Mouse (Mus musculus): ENCODE measurements around the gene Agbl3. TPM values are rescaled to one million over a fixed set of nuclear protein-coding genes. Genes with fewer than 3 reads are reported as not detected.

Agbl3 gene
- polyA plus RNA-seq, 1 experiment from 2014 or later, result 12.7 TPM

- H3K27ac ChIP-seq, result no peak overlapping the region
- no peaks in the 10 kb centered on the region for H3K36me3 ChIP-seq (replicated peaks; ENCODE audit: control insufficient read depth, insufficient read depth)
- 81% methylated on average over 20 of the region's 20 CpGs for WGBS
- H3K4me3 ChIP-seq (replicated peaks; ENCODE audit: low read length), result no peak overlapping the region
- no peaks in the 10 kb centered on the region for H3K4me1 ChIP-seq (replicated peaks; ENCODE audit: control insufficient read depth, insufficient read depth, low read length)
- ATAC-seq (ENCODE audit: low FRiP score), result no peak
- no peaks in the 10 kb centered on the region for H3K9me3 ChIP-seq (ENCODE audit: control insufficient read depth, low read length)
- DNase-seq (ENCODE audit: low spot score), result no peak
- H3K27me3 ChIP-seq (ENCODE audit: control insufficient read depth, insufficient read depth, low read length), result no peaks in the 10 kb centered on the region
- no peak overlapping the region for H3K9ac ChIP-seq
- H3K4me2 ChIP-seq (replicated peaks), result no peak overlapping the region
Measured at GRCm38 (mm10) chr6:34868507-34869217, 88.4 kb downstream of the Agbl3 start.

DNA sequence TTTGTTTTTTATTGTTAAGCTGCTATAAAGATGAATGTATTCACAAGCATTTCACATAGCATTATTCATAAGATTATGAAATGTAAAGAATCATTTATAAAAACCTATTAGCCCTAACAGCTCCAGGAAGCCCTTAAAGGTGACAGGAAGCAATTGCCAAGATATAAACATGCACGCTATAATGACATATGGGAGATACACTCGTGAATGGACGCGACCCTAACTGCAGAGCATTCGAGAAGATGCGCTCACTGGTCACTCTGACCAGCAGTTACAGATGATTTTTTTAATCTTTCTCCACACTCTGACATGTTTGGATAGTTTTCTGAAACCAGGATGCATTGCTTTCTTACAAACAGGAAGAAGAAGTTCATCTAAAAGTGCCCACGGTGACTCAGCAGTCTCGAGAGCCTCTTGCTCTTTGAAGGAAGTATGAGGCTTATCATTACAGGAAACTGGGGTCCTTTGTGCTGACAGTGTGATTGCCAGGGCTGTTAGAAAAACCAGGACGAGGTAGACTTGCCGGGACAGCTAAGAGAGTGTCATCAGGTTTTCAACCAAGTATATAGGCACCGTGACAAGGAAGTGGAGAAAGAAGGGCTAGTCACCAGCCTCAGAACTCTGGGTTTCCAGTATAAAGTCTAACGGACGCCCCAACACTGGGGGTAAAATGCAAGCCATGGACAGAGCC is 89.1 kb downstream of the Agbl3 start:
- no peaks in the 10 kb centered on the region for H3K27me3 ChIP-seq (ENCODE audit: control insufficient read depth, insufficient read depth, low read length)
- DNase-seq (ENCODE audit: low spot score), result no peak
- no peaks in the 10 kb centered on the region for H3K9me3 ChIP-seq (ENCODE audit: control insufficient read depth, low read length)
- ATAC-seq (ENCODE audit: low FRiP score), result no peak
- no peak overlapping the region for H3K27ac ChIP-seq
- H3K9ac ChIP-seq, result no peak overlapping the region
- no peaks in the 10 kb centered on the region for H3K4me1 ChIP-seq (replicated peaks; ENCODE audit: control insufficient read depth, insufficient read depth, low read length)
- 88% methylated on average over 13 of the region's 13 CpGs for WGBS
- H3K4me2 ChIP-seq (replicated peaks), result no peak overlapping the region
- H3K36me3 ChIP-seq (replicated peaks; ENCODE audit: control insufficient read depth, insufficient read depth), result no peaks in the 10 kb centered on the region
- H3K4me3 ChIP-seq (replicated peaks; ENCODE audit: low read length), result no peak overlapping the region

DNA sequence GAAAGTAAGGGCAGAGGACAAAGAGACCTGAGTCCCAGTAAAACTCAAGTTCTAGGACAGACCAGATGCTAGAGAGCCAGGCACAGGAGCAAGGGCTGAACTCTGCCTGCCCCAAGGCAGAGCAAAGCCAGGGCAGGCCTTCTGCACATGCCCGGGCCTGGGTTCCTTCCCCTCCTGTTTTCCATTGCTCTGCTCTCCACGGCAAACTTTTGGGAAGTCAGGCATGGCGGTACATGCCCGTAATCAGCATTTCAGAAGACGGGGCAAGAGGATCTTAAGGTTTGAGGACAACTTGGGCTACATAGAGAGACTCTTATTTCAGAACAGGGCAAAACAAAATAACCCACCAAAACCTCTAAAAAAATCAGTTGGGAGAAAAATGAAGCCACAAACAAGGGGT is 89.9 kb downstream of the Agbl3 start:
- WGBS, result 88% methylated on average over 5 of the region's 5 CpGs
- Histone ChIP-seq H3K36me3 (replicated peaks; ENCODE audit: control insufficient read depth, insufficient read depth) (no peaks in the 10 kb centered on the region), H3K27me3 (ENCODE audit: control insufficient read depth, insufficient read depth, low read length) (no peaks in the 10 kb centered on the region), H3K4me2 (replicated peaks) (no peak overlapping the region), H3K4me1 (replicated peaks; ENCODE audit: control insufficient read depth, insufficient read depth, low read length) (no peaks in the 10 kb centered on the region), H3K9me3 (ENCODE audit: control insufficient read depth, low read length) (no peaks in the 10 kb centered on the region), H3K4me3 (replicated peaks; ENCODE audit: low read length) (no peak overlapping the region), H3K27ac (no peak overlapping the region), H3K9ac (no peak overlapping the region)
- ATAC-seq (ENCODE audit: low FRiP score) (no peak), DNase-seq (ENCODE audit: low spot score) (no peak)

GRCm38 (mm10) chr6:34870724-34871123 is 90.5 kb downstream of the Agbl3 start:
- Histone ChIP-seq H3K9ac (no peak overlapping the region), H3K27ac (no peak overlapping the region), H3K36me3 (replicated peaks; ENCODE audit: control insufficient read depth, insufficient read depth) (no peaks in the 10 kb centered on the region), H3K4me3 (replicated peaks; ENCODE audit: low read length) (no peak overlapping the region), H3K4me2 (replicated peaks) (no peak overlapping the region), H3K27me3 (ENCODE audit: control insufficient read depth, insufficient read depth, low read length) (no peaks in the 10 kb centered on the region), H3K4me1 (replicated peaks; ENCODE audit: control insufficient read depth, insufficient read depth, low read length) (no peaks in the 10 kb centered on the region), H3K9me3 (ENCODE audit: control insufficient read depth, low read length) (no peaks in the 10 kb centered on the region)
- DNase-seq (ENCODE audit: low spot score), result no peak
- 83% methylated on average over 5 of the region's 5 CpGs for WGBS
- no peak for ATAC-seq (ENCODE audit: low FRiP score)

GRCm38 (mm10) chr6:34871929-34872328 is 91.7 kb downstream of the Agbl3 start:
- ATAC-seq (ENCODE audit: low FRiP score) (no peak), DNase-seq (ENCODE audit: low spot score) (no peak)
- no peaks in the 10 kb centered on the region for H3K9me3 ChIP-seq (ENCODE audit: control insufficient read depth, low read length)
- H3K4me3 ChIP-seq (replicated peaks; ENCODE audit: low read length), result no peak overlapping the region
- no peak overlapping the region for H3K4me2 ChIP-seq (replicated peaks)
- H3K9ac ChIP-seq, result no peak overlapping the region
- no peaks in the 10 kb centered on the region for H3K27me3 ChIP-seq (ENCODE audit: control insufficient read depth, insufficient read depth, low read length)
- no peaks in the 10 kb centered on the region for H3K36me3 ChIP-seq (replicated peaks; ENCODE audit: control insufficient read depth, insufficient read depth)
- H3K4me1 ChIP-seq (replicated peaks; ENCODE audit: control insufficient read depth, insufficient read depth, low read length), result peaks cover 7% of the 10 kb centered on the region
- H3K27ac ChIP-seq, result no peak overlapping the region
- WGBS, result 94% methylated on average over 7 of the region's 7 CpGs

- H3K4me1 ChIP-seq (replicated peaks; ENCODE audit: control insufficient read depth, insufficient read depth, low read length), result peaks cover 13% of the 10 kb centered on the region
- DNase-seq (ENCODE audit: low spot score), result no peak
- H3K4me2 ChIP-seq (replicated peaks), result no peak overlapping the region
- ATAC-seq (ENCODE audit: low FRiP score), result no peak
- no peaks in the 10 kb centered on the region for H3K27me3 ChIP-seq (ENCODE audit: control insufficient read depth, insufficient read depth, low read length)
- H3K36me3 ChIP-seq (replicated peaks; ENCODE audit: control insufficient read depth, insufficient read depth), result no peaks in the 10 kb centered on the region
- H3K27ac ChIP-seq, result no peak overlapping the region
- no peak overlapping the region for H3K9ac ChIP-seq
- H3K9me3 ChIP-seq (ENCODE audit: control insufficient read depth, low read length), result no peaks in the 10 kb centered on the region
- 90% methylated on average over 10 of the region's 10 CpGs for WGBS
- no peak overlapping the region for H3K4me3 ChIP-seq (replicated peaks; ENCODE audit: low read length)
Measured at GRCm38 (mm10) chr6:34872871-34873270, 92.6 kb downstream of the Agbl3 start.

GRCm38 (mm10) chr6:34874101-34874921 is 94.1 kb downstream of the Agbl3 start:
- no peak for ATAC-seq (ENCODE audit: low FRiP score)
- peak overlapping the region; percentile 26; the same call in 1 of the 2 replicates for H3K27ac ChIP-seq
- H3K4me2 ChIP-seq (replicated peaks), result no peak overlapping the region
- no peaks in the 10 kb centered on the region for H3K9me3 ChIP-seq (ENCODE audit: control insufficient read depth, low read length)
- H3K4me1 ChIP-seq (replicated peaks; ENCODE audit: control insufficient read depth, insufficient read depth, low read length), result peaks cover 13% of the 10 kb centered on the region
- no peaks in the 10 kb centered on the region for H3K27me3 ChIP-seq (ENCODE audit: control insufficient read depth, insufficient read depth, low read length)
- DNase-seq (ENCODE audit: low spot score), result no peak
- H3K36me3 ChIP-seq (replicated peaks; ENCODE audit: control insufficient read depth, insufficient read depth), result no peaks in the 10 kb centered on the region
- H3K9ac ChIP-seq, result no peak overlapping the region
- no peak overlapping the region for H3K4me3 ChIP-seq (replicated peaks; ENCODE audit: low read length)
- WGBS, result 74% methylated on average over 21 of the region's 21 CpGs

DNA sequence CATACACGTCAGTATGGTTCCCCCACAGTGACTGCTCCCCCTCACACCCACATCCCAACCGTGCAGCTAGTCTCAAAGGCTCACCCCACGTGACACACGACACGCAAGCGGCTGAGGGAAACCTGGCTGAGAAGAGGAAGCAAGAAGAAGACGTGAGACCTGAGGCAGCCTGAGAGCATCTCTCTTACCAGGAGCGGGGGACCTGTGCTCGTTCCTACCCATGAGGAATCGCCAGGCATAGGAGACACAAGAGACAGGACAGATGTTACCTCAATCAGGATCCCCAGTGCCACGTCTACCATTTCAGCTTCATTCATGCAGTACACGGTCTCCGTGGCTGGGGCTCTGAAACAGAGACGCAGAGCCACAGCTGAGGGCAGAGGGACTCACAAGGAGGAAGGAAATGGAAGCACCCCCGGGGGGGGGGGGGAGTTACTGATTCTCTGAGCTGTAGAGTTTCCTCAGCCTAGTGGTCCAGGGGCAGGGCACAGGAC is 95.1 kb downstream of the Agbl3 start:
- ATAC-seq (ENCODE audit: low FRiP score), result no peak
- Histone ChIP-seq H3K4me2 (replicated peaks) (no peak overlapping the region), H3K9ac (no peak overlapping the region), H3K27me3 (ENCODE audit: control insufficient read depth, insufficient read depth, low read length) (no peaks in the 10 kb centered on the region), H3K4me1 (replicated peaks; ENCODE audit: control insufficient read depth, insufficient read depth, low read length) (peaks cover 13% of the 10 kb centered on the region), H3K27ac (no peak overlapping the region), H3K9me3 (ENCODE audit: control insufficient read depth, low read length) (no peaks in the 10 kb centered on the region), H3K4me3 (replicated peaks; ENCODE audit: low read length) (no peak overlapping the region), H3K36me3 (replicated peaks; ENCODE audit: control insufficient read depth, insufficient read depth) (0 out of 2 replicates have a peak, but pooled peaks cover 5% of the 10 kb centered on the region)
- 93% methylated on average over 15 of the region's 15 CpGs for WGBS
- DNase-seq (ENCODE audit: low spot score), result no peak
